Mouse (Mus musculus) inflammation-experienced regulatory T-cells, adult 6 months (primary cell): Measurements from ENCODE around the gene Pofut2. TPM values are rescaled to one million over a fixed set of nuclear protein-coding genes. Genes with fewer than 3 reads are reported as not detected.

Source experiments
- ATAC-seq: one replicate; pipeline ENCODE4 v1.8.0; 2017
- polyA plus RNA-seq, 3 experiments: library from polyadenylated mRNA; unstranded; fragments of 100-300 nt; shearing (Covaris generic); gene quantifications; one replicate each; pipeline ENCODE4 v1.2.1; 2017

Pofut2 gene
- 10 to 100 TPM; 19.4 to 24.9 (median 19.8) TPM for polyA plus RNA-seq

GRCm38 (mm10) chr10:77258704-77259621, at the start of gene Pofut2:
TSS of gene Pofut2 (plus strand) at chr10:77259218.
- ATAC-seq: peak; percentile 93

GRCm38 (mm10) chr10:77209261-77209660, 49.8 kb upstream of the Pofut2 start:
- ATAC-seq: no peak

GRCm38 (mm10) chr10:77210666-77211065, 48.4 kb upstream of the Pofut2 start:
- no peak for ATAC-seq

GRCm38 (mm10) chr10:77211116-77211570, 47.9 kb upstream of the Pofut2 start:
- no peak for ATAC-seq

GRCm38 (mm10) chr10:77212354-77213120, 46.5 kb upstream of the Pofut2 start:
- no peak for ATAC-seq

- no peak for ATAC-seq
Measured at GRCm38 (mm10) chr10:77213483-77213882, 45.5 kb upstream of the Pofut2 start.

GRCm38 (mm10) chr10:77214586-77214985, 44.4 kb upstream of the Pofut2 start:
- ATAC-seq: no peak

- ATAC-seq: no peak
Measured at GRCm38 (mm10) chr10:77215641-77216040, 43.4 kb upstream of the Pofut2 start.

GRCm38 (mm10) chr10:77216313-77216712, 42.7 kb upstream of the Pofut2 start:
- no peak for ATAC-seq

GRCm38 (mm10) chr10:77217155-77217731, 41.8 kb upstream of the Pofut2 start:
- ATAC-seq: no peak

- no peak for ATAC-seq
Measured at GRCm38 (mm10) chr10:77218059-77218458, 41.0 kb upstream of the Pofut2 start.

- ATAC-seq: no peak
Measured at GRCm38 (mm10) chr10:77219411-77220025, 39.5 kb upstream of the Pofut2 start.

GRCm38 (mm10) chr10:77221108-77221507, 37.9 kb upstream of the Pofut2 start:
- ATAC-seq: no peak

- ATAC-seq: no peak
Measured at GRCm38 (mm10) chr10:77222963-77223552, 36.0 kb upstream of the Pofut2 start.

- no peak for ATAC-seq
Measured at GRCm38 (mm10) chr10:77224390-77224789, 34.6 kb upstream of the Pofut2 start.

- ATAC-seq: no peak
Measured at GRCm38 (mm10) chr10:77225414-77225813, 33.6 kb upstream of the Pofut2 start.

GRCm38 (mm10) chr10:77225995-77226688, 32.9 kb upstream of the Pofut2 start:
- ATAC-seq: no peak

- ATAC-seq: no peak
Measured at GRCm38 (mm10) chr10:77226691-77227367, 32.2 kb upstream of the Pofut2 start.

- ATAC-seq: no peak
Measured at GRCm38 (mm10) chr10:77227368-77227723, 31.7 kb upstream of the Pofut2 start.

GRCm38 (mm10) chr10:77229609-77230595, 29.1 kb upstream of the Pofut2 start:
- ATAC-seq: no peak
